Mouse (Mus musculus) lung, adult 2 months (tissue): ENCODE results near the gene Avpr1a. TPM values are rescaled to one million over a fixed set of nuclear protein-coding genes. Genes with fewer than 3 reads are reported as not detected.

Experiments
- DNase-seq: peaks from one replicate; pipeline ENCODE4 v3.0.0; 2022
- H3K4me1 ChIP-seq: fragments of 200-500 bp; 2 replicates; pipeline ENCODE4 v1.6.1; 2011; ENCODE audit warnings: low read length; ENCODE audit not compliant: control insufficient read depth, insufficient read depth
- H3K4me3 ChIP-seq: fragments of 200-500 bp; replicated peaks from 2 replicates; pipeline ENCODE3; 2011; ENCODE audit warnings: low read depth, mild to moderate bottlenecking, control low read depth, low read length; ENCODE audit errors: extremely low read depth
- CTCF ChIP-seq: fragments of 200-500 bp; IDR thresholded peaks from 2 replicates; pipeline ENCODE4 v1.5.1; 2011; ENCODE audit warnings: mild to moderate bottlenecking, low read length, control low read depth; ENCODE audit not compliant: insufficient read depth
- POLR2A ChIP-seq: fragments of 200-500 bp; IDR thresholded peaks from 2 replicates; pipeline ENCODE4 v1.6.1; 2011; ENCODE audit warnings: low read depth, mild to moderate bottlenecking, control low read depth, low read length, borderline replicate concordance; ENCODE audit errors: extremely low read depth
- WGBS: fragments of 180-500 bp; shearing (Covaris S2); methylation state at CpG from one replicate; pipeline ENCODE4 v1.1.7; 2018; 5-methylcytosine and 5-hydroxymethylcytosine counted together
- polyA plus RNA-seq: library from polyadenylated mRNA; depleted of rRNA; stranded (reverse); fragments of >200 nt; gene quantifications from 2 replicates; pipeline ENCODE4 v1.2.3, GENCODE M21; 2012; rRNA removed

Avpr1a gene
- polyA plus RNA-seq, result 1.7 and 2.3 TPM in 2 replicates

DNA sequence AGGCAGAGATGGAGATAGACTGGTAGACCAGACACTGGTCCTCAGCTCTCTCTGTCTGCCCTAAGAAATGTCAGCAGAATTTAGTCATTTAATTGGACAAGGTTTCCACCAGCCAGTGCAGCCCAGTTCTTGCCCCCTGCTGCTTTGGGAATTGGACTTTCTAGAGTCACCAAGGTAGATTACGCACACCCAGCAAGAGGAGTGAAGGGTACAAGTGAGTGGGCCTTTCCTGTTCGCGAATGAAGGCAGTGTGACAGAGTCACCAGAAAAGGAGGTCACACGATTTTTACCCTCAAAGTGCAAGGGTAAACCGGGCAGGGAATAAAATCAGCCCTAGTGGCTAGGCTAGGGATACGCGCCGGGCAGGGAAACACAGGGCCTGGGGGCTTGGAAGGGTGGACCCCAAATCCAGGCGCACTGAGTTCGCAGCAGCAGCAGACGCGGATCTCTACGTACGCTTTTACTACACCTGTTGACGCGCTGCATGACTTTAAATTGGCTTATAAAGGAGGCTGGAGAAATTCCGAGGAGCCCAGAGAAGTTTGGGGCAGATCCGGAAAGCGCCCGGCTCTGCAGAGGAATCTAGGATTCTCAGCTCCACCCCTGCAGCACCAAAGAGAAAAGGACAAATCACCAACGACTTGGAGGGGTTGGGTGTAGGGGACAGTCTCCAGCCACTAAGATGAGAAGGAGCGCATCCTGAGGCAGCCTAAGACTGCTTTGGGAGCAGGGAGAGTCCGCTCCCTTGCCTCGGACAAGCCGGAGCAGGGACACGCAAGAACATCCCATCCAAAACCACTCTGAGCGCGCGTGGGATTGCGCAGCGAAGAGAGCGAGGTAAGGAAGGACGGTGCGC is at the start of gene Avpr1a:
TSS of gene Avpr1a (plus strand) at position 639 of the 856 bp plus-strand sequence.
- Histone ChIP-seq H3K4me1 (no peaks in the 10 kb centered on the region; the same call in 1 of the 2 replicates), H3K4me3 (peak within 1 kb of the TSS; percentile 56)
- TF ChIP-seq POLR2A (no peak), CTCF (no peak)
- DNase-seq, result peak; percentile 4
- whole genome bisulfite sequencing, result 9% methylated on average over 34 of the region's 34 CpGs

DNA sequence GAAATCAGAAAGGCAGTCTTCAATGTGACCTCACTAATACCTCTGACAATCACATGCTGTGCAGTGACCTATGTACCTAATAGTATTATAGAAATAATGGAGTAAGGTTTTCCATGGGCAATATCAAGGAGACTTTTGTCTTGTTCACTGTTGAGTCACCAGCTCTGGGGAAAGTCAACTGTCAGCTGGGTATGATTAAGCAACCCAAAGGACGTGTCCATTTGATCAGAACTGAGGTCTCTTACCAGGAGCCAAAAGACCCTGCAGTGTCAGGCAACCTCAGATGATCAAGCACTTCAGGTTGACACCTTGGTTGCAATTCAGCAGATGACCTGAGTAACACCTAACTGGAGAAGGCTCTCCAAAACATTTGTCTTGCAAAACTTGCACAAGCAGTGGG is 46.0 kb upstream of the Avpr1a start:
- TF ChIP-seq CTCF (no peak), POLR2A (no peak)
- DNase-seq, result no peak
- Histone ChIP-seq H3K4me3 (no peak overlapping the region), H3K4me1 (no peaks in the 10 kb centered on the region)
- 38% methylated on average over 1 of the region's 1 CpGs for WGBS

DNA sequence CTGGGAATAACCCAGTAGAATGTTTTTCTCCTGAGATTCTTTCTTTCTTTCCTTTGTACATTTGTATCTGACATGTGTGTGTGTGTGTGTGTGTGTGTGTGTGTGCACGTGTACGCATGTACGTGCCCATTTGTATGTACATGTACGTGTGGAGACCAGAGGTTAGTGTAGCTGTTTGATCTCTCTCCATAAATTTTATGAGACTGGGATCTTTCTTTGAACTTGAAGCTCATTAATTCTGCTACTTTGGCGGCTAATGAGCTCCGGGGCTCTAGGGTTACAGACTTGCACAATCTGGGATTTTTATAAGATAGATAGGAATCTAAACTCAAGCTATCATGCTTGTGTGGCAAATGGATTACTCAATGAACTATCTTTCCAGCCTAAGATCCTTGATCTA is 42.0 kb upstream of the Avpr1a start:
- no peak for DNase-seq
- H3K4me3 ChIP-seq, result no peak overlapping the region
- TF ChIP-seq POLR2A (no peak), CTCF (no peak)
- WGBS, result 86% methylated on average over 6 of the region's 6 CpGs
- H3K4me1 ChIP-seq, result no peaks in the 10 kb centered on the region; the same call in 1 of the 2 replicates

DNA sequence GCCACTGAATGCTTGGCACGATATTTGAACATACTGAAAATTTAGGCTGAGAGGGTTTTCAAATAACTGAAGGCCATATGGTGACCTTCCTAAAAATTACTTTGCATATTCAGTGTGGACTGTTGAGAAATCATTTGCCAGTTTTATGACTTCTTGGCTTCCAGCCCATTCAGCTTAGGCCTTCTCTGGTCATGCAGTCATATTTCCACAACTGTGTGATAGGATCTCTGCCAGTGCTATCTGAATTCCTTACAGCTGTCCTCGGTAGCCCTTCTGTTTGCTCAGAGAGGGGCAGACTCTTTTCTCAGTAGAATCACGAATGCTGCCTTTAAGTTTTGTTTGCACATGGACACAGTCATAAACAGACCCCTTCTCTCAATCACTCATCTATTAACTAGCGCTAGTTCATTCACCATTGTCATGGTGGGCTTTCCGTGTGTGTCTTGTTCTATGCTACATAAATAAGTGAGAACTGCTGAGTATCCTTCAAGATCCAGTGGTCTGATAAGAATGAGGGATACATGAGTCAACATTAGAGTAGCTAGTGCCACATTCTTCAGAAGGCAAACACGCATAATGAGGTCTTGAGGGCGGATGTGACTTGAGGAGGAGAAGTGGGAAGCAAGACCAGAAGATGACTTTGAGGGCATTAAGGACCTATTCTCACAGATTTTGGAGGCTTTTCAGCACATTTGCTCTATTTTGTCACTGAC is 39.4 kb upstream of the Avpr1a start:
- no peak for DNase-seq
- 55% methylated on average over 7 of the region's 7 CpGs for WGBS
- Histone ChIP-seq H3K4me3 (no peak overlapping the region), H3K4me1 (no peaks in the 10 kb centered on the region; the same call in 1 of the 2 replicates)
- TF ChIP-seq CTCF, result no peak
- no peak for TF ChIP-seq POLR2A

DNA sequence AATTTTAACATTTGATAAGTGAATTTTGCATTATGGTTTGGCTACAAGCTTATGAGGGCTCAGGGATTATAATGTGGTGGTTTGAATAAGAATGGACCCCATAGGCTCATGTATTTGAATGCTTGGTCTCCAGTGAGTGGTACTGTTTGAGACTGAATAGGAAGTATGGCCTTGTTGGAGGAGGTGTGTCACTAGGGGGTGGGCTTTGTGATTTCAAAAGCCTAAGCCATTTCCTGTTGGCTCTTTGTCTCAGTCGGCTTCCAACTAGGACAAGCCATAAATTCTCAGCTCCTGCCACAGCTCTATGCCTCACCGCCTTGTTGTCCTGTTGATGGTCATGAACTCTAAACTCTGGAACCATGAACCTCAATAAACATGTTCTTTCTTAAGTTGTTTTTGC is 37.5 kb upstream of the Avpr1a start:
- DNase-seq, result no peak
- Histone ChIP-seq H3K4me1 (no peaks in the 10 kb centered on the region; the same call in 1 of the 2 replicates), H3K4me3 (no peak overlapping the region)
- no peak for TF ChIP-seq CTCF
- no peak for TF ChIP-seq POLR2A
- 44% methylated on average over 2 of the region's 2 CpGs for WGBS

DNA sequence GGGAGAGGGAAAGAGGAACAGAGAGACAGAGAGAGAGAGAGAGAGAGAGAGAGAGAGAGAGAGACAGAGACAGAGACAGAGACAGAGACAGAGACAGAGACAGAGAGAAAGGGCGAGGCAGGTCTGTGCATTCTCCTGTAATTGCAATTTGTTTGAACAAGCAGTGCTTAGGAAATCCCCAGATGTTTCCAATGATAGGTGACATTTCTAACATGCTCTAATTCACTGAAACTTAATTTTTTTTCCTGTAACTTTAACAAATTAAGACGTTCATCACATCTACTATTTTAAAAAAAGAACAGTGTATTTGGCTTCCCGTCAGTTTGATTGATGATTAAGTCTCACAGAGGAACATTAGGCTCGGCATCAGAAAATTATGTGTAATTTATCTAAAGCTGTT is 15.6 kb upstream of the Avpr1a start:
- TF ChIP-seq CTCF (no peak), POLR2A (no peak)
- 38% methylated on average over 4 of the region's 4 CpGs for WGBS
- Histone ChIP-seq H3K4me1 (no peaks in the 10 kb centered on the region), H3K4me3 (no peak overlapping the region)
- no peak for DNase-seq

DNA sequence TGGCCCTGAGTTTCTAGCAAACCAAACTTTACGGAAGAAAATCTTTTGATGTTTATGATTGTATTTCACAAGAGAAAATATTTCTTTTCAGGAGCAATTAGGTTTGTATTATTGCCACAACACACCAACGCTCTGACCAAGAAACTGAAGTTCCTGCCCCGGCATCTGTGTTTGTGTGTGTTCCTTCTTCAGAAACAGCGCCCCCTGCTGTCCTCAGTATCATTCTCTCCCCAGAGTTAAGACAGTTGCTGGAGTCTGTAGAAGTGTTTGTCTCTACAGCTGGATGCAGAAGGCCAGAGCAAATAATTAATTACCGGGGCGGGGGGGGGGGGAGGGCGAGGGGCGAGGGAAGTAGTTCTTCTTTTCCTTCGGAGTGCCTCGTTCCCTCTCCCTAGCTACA is 1.0 kb upstream of the Avpr1a start:
- no peaks in the 10 kb centered on the region; the same call in 1 of the 2 replicates for H3K4me1 ChIP-seq
- 14% methylated on average over 10 of the region's 10 CpGs for WGBS
- DNase-seq, result peak; percentile 62
- no peak for TF ChIP-seq POLR2A
- peak; percentile 56 for TF ChIP-seq CTCF
- H3K4me3 ChIP-seq, result no peak overlapping the region

DNA sequence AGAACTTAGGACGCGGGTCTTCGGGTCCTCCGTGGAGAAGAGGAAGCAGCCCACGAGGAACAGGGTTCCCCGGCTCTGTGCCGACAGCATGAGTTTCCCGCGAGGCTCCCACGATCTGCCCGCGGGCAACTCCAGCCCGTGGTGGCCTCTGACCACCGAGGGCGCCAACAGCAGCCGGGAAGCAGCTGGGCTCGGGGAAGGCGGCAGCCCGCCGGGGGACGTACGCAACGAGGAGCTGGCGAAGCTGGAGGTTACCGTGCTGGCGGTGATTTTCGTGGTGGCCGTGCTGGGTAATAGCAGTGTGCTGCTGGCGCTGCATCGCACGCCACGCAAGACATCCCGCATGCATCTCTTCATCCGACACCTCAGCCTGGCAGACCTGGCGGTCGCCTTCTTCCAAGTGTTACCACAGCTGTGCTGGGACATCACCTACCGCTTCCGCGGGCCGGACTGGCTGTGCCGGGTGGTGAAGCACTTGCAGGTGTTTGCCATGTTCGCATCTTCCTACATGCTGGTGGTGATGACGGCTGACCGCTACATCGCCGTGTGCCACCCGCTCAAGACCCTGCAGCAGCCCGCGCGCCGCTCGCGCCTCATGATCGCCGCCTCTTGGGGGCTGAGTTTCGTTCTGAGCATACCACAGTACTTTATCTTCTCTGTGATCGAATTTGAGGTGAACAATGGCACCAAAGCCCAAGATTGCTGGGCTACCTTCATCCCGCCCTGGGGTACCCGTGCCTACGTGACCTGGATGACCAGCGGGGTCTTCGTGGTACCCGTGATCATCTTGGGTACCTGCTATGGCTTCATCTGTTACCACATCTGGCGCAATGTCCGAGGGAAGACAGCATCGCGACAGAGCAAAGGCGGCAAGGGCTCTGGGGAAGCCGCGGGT is 665 bp downstream of the Avpr1a start:
- TF ChIP-seq POLR2A, result no peak
- no peak for TF ChIP-seq CTCF
- peak; percentile 5 for DNase-seq
- Histone ChIP-seq H3K4me1 (no peaks in the 10 kb centered on the region; the same call in 1 of the 2 replicates), H3K4me3 (peak overlapping the region; percentile 56)
- 2% methylated on average over 70 of the region's 70 CpGs for WGBS

DNA sequence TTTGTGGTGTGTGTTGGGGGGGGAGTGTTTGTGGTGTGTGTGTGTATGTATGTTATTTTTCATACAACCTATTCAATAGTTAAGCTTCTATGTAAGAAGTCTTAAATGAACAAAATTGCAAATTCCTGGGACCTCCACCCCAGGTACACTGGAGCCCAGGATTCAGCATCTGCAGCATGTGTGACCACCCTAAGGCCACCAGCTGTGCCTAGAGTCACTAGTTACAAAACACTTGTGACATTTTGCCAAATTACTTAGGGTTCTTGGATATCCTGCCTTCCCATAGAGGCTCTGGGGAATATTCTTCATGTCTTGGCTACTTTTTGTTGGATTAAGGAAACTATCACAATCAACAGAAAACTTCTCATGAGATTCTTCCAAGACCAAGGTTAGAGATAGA is 1.6 kb downstream of the Avpr1a start:
- Histone ChIP-seq H3K4me3 (no peak overlapping the region), H3K4me1 (no peaks in the 10 kb centered on the region; the same call in 1 of the 2 replicates)
- no peak for DNase-seq
- TF ChIP-seq CTCF, result no peak
- TF ChIP-seq POLR2A, result no peak
